ENCODE assay signal across 29 mouse cellular contexts in the genomic region with DNA sequence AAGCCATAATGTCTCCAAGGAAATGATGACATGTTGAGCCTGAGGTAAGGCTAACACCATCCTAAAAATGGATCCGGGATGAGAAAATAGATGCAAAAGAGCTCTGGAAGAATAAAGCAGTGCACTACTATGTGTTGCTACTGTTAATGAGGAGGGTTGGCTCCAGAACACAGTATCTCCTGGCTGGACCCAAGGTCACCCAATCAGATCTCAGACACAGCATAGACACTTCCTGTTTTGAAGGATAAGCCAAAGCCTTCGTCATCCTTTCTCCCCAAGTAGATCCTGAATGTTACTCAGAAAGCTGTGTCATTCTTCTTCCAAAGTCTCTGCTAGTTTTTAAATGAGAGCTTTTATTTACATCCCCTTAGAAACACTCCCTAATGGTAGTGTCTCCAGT.
DNase-seq lines count a peak whose midpoint lies in the region; ATAC-seq lines count a peak whose summit lies in the region.
"Had no signal": no experiment of that assay in that cellular context is flagged by ENCODE, and none has a peak within 500 bp of the region (broad histone marks: within the 10 kb centered on the region; RNA-seq: fewer than 3 reads in every experiment).

No protein-coding gene starts in this region.

- H3K27me3 ChIP-seq in lung, embryonic 16.5 days (ENCODE audit: control insufficient read depth, insufficient read depth, low read depth, low read length): no peaks in the 10 kb centered on the region
- H3K27me3 ChIP-seq in forebrain, embryonic 12.5 days: no peaks in the 10 kb centered on the region
- H3K27me3 ChIP-seq: embryonic facial prominence, embryonic 13.5 days; forebrain, embryonic 13.5 days; heart, embryonic 12.5 days; heart, embryonic 15.5 days; hindbrain, embryonic 13.5 days had no signal

- DNase-seq in lung, postnatal 4 days: no peak
- DNase-seq in 416B (ENCODE audit: low read depth): peak; percentile 46
- no peak for DNase-seq in right cerebral cortex, postnatal 10 days (ENCODE audit: low spot score in 2 of 2)
- DNase-seq: adrenal gland, adult 8-10 months; adrenal gland, postnatal 25 days; cerebellum, adult 11-12 months; cerebellum, adult 8-10 months; cerebellum, postnatal 10 days; cerebellum, postnatal 36 days; embryo, embryonic 11 days; gastrocnemius, adult 2 months; gastrocnemius, postnatal 14 days; heart, postnatal 10 days; heart, postnatal 36 days had no signal

- ATAC-seq in lung, embryonic 16.5 days (ENCODE audit: low read depth): no peak
- peak; percentile 43; the same call in 1 of the 2 replicates for ATAC-seq in granulocyte monocyte progenitor cell, adult 5-6 weeks (replicated peaks; ENCODE audit: poor library complexity, severe bottlenecking)
- ATAC-seq in megakaryocyte progenitor cell, adult 5-6 weeks (replicated peaks; ENCODE audit: poor library complexity): peak; percentile 43; the same call in 1 of the 2 replicates
- no peak for ATAC-seq in forebrain, embryonic 12.5 days (ENCODE audit: low FRiP score)
- ATAC-seq: activated CD4-positive, CD25-positive, alpha-beta regulatory T cell, adult 4 months; forebrain, embryonic 13.5 days; forebrain, embryonic 16.5 days; hindbrain, embryonic 16.5 days had no signal

- peak overlapping the region; percentile 49; the same call in 1 of the 2 replicates for H3K27ac ChIP-seq in lung, embryonic 16.5 days (ENCODE audit: low read length)
- H3K27ac ChIP-seq in forebrain, embryonic 12.5 days: no peak overlapping the region
- H3K27ac ChIP-seq: embryonic facial prominence, embryonic 10.5 days; embryonic facial prominence, embryonic 13.5 days; forebrain, embryonic 13.5 days; heart, embryonic 15.5 days; hindbrain, embryonic 10.5 days; hindbrain, embryonic 13.5 days had no signal

- 73% methylated on average over 2 of the region's 2 CpGs for WGBS in lung, embryonic 16.5 days
- WGBS in forebrain, embryonic 12.5 days: 91% methylated on average over 2 of the region's 2 CpGs

- H3K4me3 ChIP-seq in lung, embryonic 16.5 days (ENCODE audit: low read length): no peak overlapping the region
- no peak overlapping the region for H3K4me3 ChIP-seq in forebrain, embryonic 12.5 days (replicated peaks)
- H3K4me3 ChIP-seq: embryonic facial prominence, embryonic 10.5 days; embryonic facial prominence, embryonic 13.5 days; erythroblast, embryonic 14.5 days; forebrain, embryonic 13.5 days; gastrocnemius, adult 2 months; heart, embryonic 12.5 days; heart, embryonic 15.5 days; hindbrain, embryonic 10.5 days; hindbrain, embryonic 13.5 days had no signal

- H3K4me1 ChIP-seq in lung, embryonic 16.5 days (replicated peaks; ENCODE audit: control insufficient read depth, insufficient read depth, low read length): peaks cover 30% of the 10 kb centered on the region
- no peaks in the 10 kb centered on the region for H3K4me1 ChIP-seq in forebrain, embryonic 12.5 days
- H3K4me1 ChIP-seq: embryonic facial prominence, embryonic 10.5 days; forebrain, embryonic 13.5 days; hindbrain, embryonic 10.5 days; hindbrain, embryonic 13.5 days had no signal

- no peak overlapping the region for H3K9ac ChIP-seq in lung, embryonic 16.5 days (ENCODE audit: low read length)
- H3K9ac ChIP-seq in forebrain, embryonic 12.5 days: no peak overlapping the region
- H3K9ac ChIP-seq: embryonic facial prominence, embryonic 13.5 days; forebrain, embryonic 13.5 days; heart, embryonic 12.5 days; heart, embryonic 15.5 days; hindbrain, embryonic 13.5 days had no signal

- H3K4me2 ChIP-seq in lung, embryonic 16.5 days (ENCODE audit: low read depth, low read length): no peak overlapping the region
- no peak overlapping the region for H3K4me2 ChIP-seq in forebrain, embryonic 12.5 days
- H3K4me2 ChIP-seq: embryonic facial prominence, embryonic 13.5 days; forebrain, embryonic 13.5 days; heart, embryonic 12.5 days; heart, embryonic 15.5 days; hindbrain, embryonic 13.5 days had no signal

- no peaks in the 10 kb centered on the region for H3K36me3 ChIP-seq in lung, embryonic 16.5 days (ENCODE audit: control insufficient read depth, insufficient read depth, low read length)
- H3K36me3 ChIP-seq in forebrain, embryonic 12.5 days (replicated peaks): no peaks in the 10 kb centered on the region
- H3K36me3 ChIP-seq: embryonic facial prominence, embryonic 10.5 days; embryonic facial prominence, embryonic 13.5 days; heart, embryonic 12.5 days; heart, embryonic 15.5 days; hindbrain, embryonic 10.5 days; hindbrain, embryonic 13.5 days had no signal

- H3K9me3 ChIP-seq in lung, embryonic 16.5 days (ENCODE audit: control insufficient read depth, low read length): no peaks in the 10 kb centered on the region
- no peaks in the 10 kb centered on the region for H3K9me3 ChIP-seq in forebrain, embryonic 12.5 days
- H3K9me3 ChIP-seq: embryonic facial prominence, embryonic 10.5 days; embryonic facial prominence, embryonic 13.5 days; forebrain, embryonic 13.5 days; heart, embryonic 12.5 days; heart, embryonic 15.5 days; hindbrain, embryonic 10.5 days; hindbrain, embryonic 13.5 days had no signal

Comparison
In these comparisons a context has a peak if more than half of its experiments do, and no peak if none do; other contexts are left out.
1. ATAC-seq: peak in granulocyte monocyte progenitor cell, adult 5-6 weeks (single experiment) and megakaryocyte progenitor cell, adult 5-6 weeks (single experiment); none in lung, embryonic 16.5 days (single experiment) and forebrain, embryonic 12.5 days (single experiment).